ENCODE assay signal across 8 mouse cellular contexts in the genomic region with DNA sequence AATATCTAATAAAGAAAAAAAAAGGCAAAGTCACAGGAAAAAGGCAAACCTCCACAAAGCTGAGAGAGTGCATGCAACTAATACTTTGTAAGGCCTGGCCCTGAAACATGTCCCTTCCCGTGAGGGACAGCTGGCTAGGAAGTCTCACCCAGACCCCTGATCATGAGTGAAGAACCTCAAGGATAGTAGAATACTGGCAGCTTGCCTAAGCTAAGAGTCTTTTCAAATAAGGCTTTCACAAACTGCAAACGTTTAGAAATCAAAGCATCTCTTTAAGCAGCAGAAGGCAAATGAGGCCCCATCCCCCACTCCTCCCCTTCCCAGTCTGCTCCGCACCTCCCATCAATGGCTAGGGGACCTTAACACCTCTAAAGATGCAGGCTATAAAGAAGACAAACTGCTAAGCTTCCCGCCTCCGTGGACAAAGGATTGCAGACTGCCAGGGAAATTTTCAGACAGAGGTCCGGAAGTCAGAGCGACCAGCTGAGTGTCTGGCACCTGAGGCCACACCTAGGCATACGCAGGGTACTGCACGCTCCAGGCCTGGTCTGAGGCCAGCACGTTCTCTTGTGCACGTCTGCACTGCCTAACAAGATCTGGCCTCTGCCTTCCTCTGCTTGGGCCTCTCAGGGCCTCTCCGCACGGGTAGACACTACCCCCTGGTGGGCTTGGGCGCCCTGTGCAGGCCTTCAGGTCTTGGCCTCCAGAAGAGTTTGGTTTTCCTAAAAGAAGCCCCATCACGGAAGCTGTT.
DNase-seq lines count a peak whose midpoint lies in the region; ATAC-seq and TF ChIP-seq lines count a peak whose summit lies in the region.

No protein-coding gene starts in this region.

- no peaks in the 10 kb centered on the region for H3K9me3 ChIP-seq in intestine, embryonic 15.5 days
- H3K9me3 ChIP-seq in midbrain, postnatal 0 days (ENCODE audit: low read length) = no peaks in the 10 kb centered on the region

- H3K36me3 ChIP-seq in intestine, embryonic 15.5 days = no peaks in the 10 kb centered on the region
- no peaks in the 10 kb centered on the region for H3K36me3 ChIP-seq in midbrain, postnatal 0 days (ENCODE audit: insufficient read depth, low read length)

- no peaks in the 10 kb centered on the region for H3K27me3 ChIP-seq in intestine, embryonic 15.5 days (replicated peaks)
- no peaks in the 10 kb centered on the region for H3K27me3 ChIP-seq in midbrain, postnatal 0 days (ENCODE audit: insufficient read depth, low read length)

- H3K9ac ChIP-seq in intestine, embryonic 15.5 days = peak overlapping the region; percentile 39; the same call in 1 of the 2 replicates
- H3K9ac ChIP-seq in midbrain, postnatal 0 days (replicated peaks; ENCODE audit: low read length, poor library complexity, severe bottlenecking) = no peak overlapping the region

- WGBS in intestine, embryonic 15.5 days = 6% methylated on average over 15 of the region's 15 CpGs
- WGBS in midbrain, postnatal 0 days = 18% methylated on average over 15 of the region's 15 CpGs

- peak; percentile 100 for ATAC-seq in intestine, embryonic 15.5 days
- ATAC-seq in midbrain, postnatal 0 days (ENCODE audit: low FRiP score) = peak; percentile 89

- intact Hi-C loops in left cerebral cortex, adult 2 months (cut with DNase I) = no loop called here
- intact Hi-C loops in gastrocnemius, postnatal 36 days (cut with DNase I) = no loop called here

- TF ChIP-seq POLR2A in cortical plate, adult 2 months (IDR thresholded peaks at IDR 0.05; ENCODE audit: extremely low read depth, insufficient read depth, low read length) = no peak

- peak; percentile 47 for TF ChIP-seq CTCF in left cerebral cortex, adult 2 months (IDR thresholded peaks at IDR 0.05)
- TF ChIP-seq CTCF in cortical plate, adult 2 months (IDR thresholded peaks at IDR 0.05; ENCODE audit: extremely low read depth, insufficient read depth, low read length) = peak; percentile 32
- TF ChIP-seq CTCF in midbrain, postnatal 0 days (IDR thresholded peaks at IDR 0.05) = peak; percentile 83

- peak overlapping the region; percentile 56 for H3K4me2 ChIP-seq in intestine, embryonic 15.5 days (replicated peaks)
- no peak overlapping the region for H3K4me2 ChIP-seq in midbrain, postnatal 0 days (ENCODE audit: low read depth, low read length, poor library complexity, severe bottlenecking)

- no peak overlapping the region for H3K27ac ChIP-seq in left cerebral cortex, adult 2 months
- H3K27ac ChIP-seq in cortical plate, adult 2 months (ENCODE audit: insufficient read depth, low read length) = no peak overlapping the region
- peak overlapping the region; percentile 59 for H3K27ac ChIP-seq in intestine, embryonic 15.5 days
- H3K27ac ChIP-seq in midbrain, postnatal 0 days (ENCODE audit: low read depth, low read length) = no peak overlapping the region

- DNase-seq in left cerebral cortex, adult 2 months (ENCODE audit: extremely low spot score in 1 of 2, low spot score in 2 of 2) = peak; percentile 18 to 19
- DNase-seq in left cerebral cortex, adult 11 months (ENCODE audit: low spot score) = no peak
- peak; percentile 42 to 47 for DNase-seq in gastrocnemius, postnatal 36 days
- peak; percentile 50 for DNase-seq in liver
- DNase-seq in midbrain, postnatal 0 days (ENCODE audit: low spot score) = peak; percentile 74
- peak; percentile 41 for DNase-seq in thymus, postnatal 14 days

- H3K4me1 ChIP-seq in cortical plate, adult 2 months (ENCODE audit: control insufficient read depth, insufficient read depth, low read length) = no peaks in the 10 kb centered on the region
- peaks cover 4% of the 10 kb centered on the region; the same call in 1 of the 2 replicates for H3K4me1 ChIP-seq in intestine, embryonic 15.5 days (replicated peaks)
- H3K4me1 ChIP-seq in midbrain, postnatal 0 days (ENCODE audit: insufficient read depth, low read length) = no peaks in the 10 kb centered on the region

- H3K4me3 ChIP-seq in left cerebral cortex, adult 2 months = no peak overlapping the region
- no peak overlapping the region for H3K4me3 ChIP-seq in cortical plate, adult 2 months (ENCODE audit: insufficient read depth, low read length)
- 0 out of 2 replicates have a peak overlapping the region, but pooled peaks have one; percentile 12 for H3K4me3 ChIP-seq in intestine, embryonic 15.5 days (replicated peaks)
- H3K4me3 ChIP-seq in midbrain, postnatal 0 days (ENCODE audit: low read depth, low read length) = no peak overlapping the region

Comparison
In these comparisons a context has a peak if more than half of its experiments do, and no peak if none do; other contexts are left out.
1. CTCF ChIP-seq: peak in every context shown above with its lines; median percentile 83 in midbrain, postnatal 0 days; 47 in left cerebral cortex, adult 2 months; 32 in cortical plate, adult 2 months.